ENCODE assay signal across 28 mouse cellular contexts in genomic region chr4:115019997-115020396, GRCm38 (mm10). TPM values are rescaled to one million over a fixed set of nuclear protein-coding genes. Genes with fewer than 3 reads are reported as not detected.
"Had no signal": no experiment of that assay in that cellular context is flagged by ENCODE, and none has a peak within 500 bp of the region (broad histone marks: within the 10 kb centered on the region; RNA-seq: fewer than 3 reads in every experiment).

No protein-coding gene starts in this region.

- DNase-seq: gastrocnemius, postnatal 14 days; gastrocnemius, postnatal 36 days; heart, adult 11 months; heart, adult 2 months; heart, postnatal 4 days; kidney, adult 18-20 months; kidney, adult 8-10 months; kidney, postnatal 10 days; kidney, postnatal 25 days; kidney, postnatal 4 days; liver; liver, embryonic 13.5 days had no signal

- H3K4me1 ChIP-seq: heart, embryonic 13.5 days; heart, embryonic 15.5 days; hindbrain, embryonic 10.5 days; hindbrain, embryonic 12.5 days; intestine, embryonic 15.5 days; limb, embryonic 10.5 days; limb, embryonic 12.5 days; liver, embryonic 13.5 days had no signal

- H3K4me2 ChIP-seq: heart, embryonic 11.5 days; heart, embryonic 13.5 days; heart, embryonic 15.5 days; hindbrain, embryonic 12.5 days; hindbrain, embryonic 14.5 days; intestine, embryonic 15.5 days; limb, embryonic 12.5 days; liver, embryonic 11.5 days; liver, embryonic 13.5 days had no signal

- H3K9me3 ChIP-seq: heart, embryonic 13.5 days; heart, embryonic 15.5 days; hindbrain, embryonic 10.5 days; hindbrain, embryonic 12.5 days; intestine, embryonic 15.5 days; limb, embryonic 10.5 days; limb, embryonic 12.5 days; liver, embryonic 13.5 days had no signal

- H3K27me3 ChIP-seq: heart, embryonic 13.5 days; heart, embryonic 15.5 days; hindbrain, embryonic 12.5 days; intestine, embryonic 15.5 days; limb, embryonic 12.5 days; liver, embryonic 13.5 days had no signal

- ATAC-seq: hindbrain, embryonic 16.5 days; inflammation-experienced regulatory T-cells, adult 6 months; intestine, embryonic 15.5 days; intestine, postnatal 0 days had no signal

- H3K27ac ChIP-seq: heart, adult 2 months; heart, embryonic 13.5 days; heart, embryonic 15.5 days; hindbrain, embryonic 10.5 days; hindbrain, embryonic 12.5 days; hindbrain, embryonic 14.5 days; intestine, embryonic 15.5 days; layer of hippocampus, adult 2 months; left cerebral cortex, adult 2 months; limb, embryonic 10.5 days; limb, embryonic 12.5 days; liver, embryonic 13.5 days had no signal

- H3K4me3 ChIP-seq: heart, adult 2 months; heart, embryonic 13.5 days; heart, embryonic 15.5 days; hindbrain, embryonic 10.5 days; hindbrain, embryonic 12.5 days; intestine, embryonic 15.5 days; layer of hippocampus, adult 2 months; left cerebral cortex, adult 2 months; limb, embryonic 10.5 days; limb, embryonic 12.5 days; liver, embryonic 13.5 days had no signal

- H3K9ac ChIP-seq: heart, embryonic 13.5 days; heart, embryonic 15.5 days; hindbrain, embryonic 12.5 days; hindbrain, embryonic 14.5 days; intestine, embryonic 15.5 days; limb, embryonic 12.5 days; liver, embryonic 13.5 days had no signal

RNA-seq across cellular contexts. Expression of gene Stil, which starts 20.0 kb away (rescaled TPM):
- total RNA-seq: gastrocnemius, adult 18-20 months had no signal

RNA-seq across cellular contexts. Expression of gene Tal1, which starts 36.2 kb away (rescaled TPM):
- polyA plus RNA-seq: inflammation-experienced regulatory T-cells, adult 6 months had no signal
